Mouse (Mus musculus): ENCODE data around the gene Icmt.

Gene Icmt

DNA sequence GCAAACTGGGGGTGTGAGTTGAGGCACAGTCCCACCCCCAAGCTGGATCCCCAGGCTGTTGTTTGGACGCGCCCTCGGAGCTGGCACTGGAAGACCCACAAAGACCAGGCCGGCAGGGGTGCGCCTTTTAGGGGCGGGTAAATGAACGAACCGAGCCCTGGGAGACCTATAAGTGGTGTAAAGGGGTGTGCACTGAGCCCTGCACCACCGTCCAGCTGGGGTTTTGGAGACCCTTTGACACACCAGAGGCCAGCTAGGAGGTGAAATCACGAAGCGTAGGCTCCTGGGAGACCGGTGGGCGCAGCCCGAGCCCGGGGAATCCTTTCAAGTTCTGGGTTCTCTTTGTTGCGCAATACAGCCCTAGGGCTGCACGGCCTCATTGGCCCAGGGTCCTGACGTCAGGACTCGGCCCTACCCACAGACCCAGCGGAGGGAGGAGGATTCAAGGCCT lies 22.3 kb upstream of the Icmt start:
- peak; percentile 70 for DNase-seq (ENCODE audit: low read depth, low spot score)

GRCm38 (mm10) chr4:152276389-152277347 lies 20.4 kb upstream of the Icmt start:
- peak; percentile 71 for DNase-seq (ENCODE audit: low read depth, low spot score)

GRCm38 (mm10) chr4:152277916-152278315 lies 19.1 kb upstream of the Icmt start:
- DNase-seq (ENCODE audit: low read depth, low spot score), result peak; percentile 91

GRCm38 (mm10) chr4:152278986-152279385 lies 18.0 kb upstream of the Icmt start:
- no peak for DNase-seq (ENCODE audit: low read depth, low spot score)

DNA sequence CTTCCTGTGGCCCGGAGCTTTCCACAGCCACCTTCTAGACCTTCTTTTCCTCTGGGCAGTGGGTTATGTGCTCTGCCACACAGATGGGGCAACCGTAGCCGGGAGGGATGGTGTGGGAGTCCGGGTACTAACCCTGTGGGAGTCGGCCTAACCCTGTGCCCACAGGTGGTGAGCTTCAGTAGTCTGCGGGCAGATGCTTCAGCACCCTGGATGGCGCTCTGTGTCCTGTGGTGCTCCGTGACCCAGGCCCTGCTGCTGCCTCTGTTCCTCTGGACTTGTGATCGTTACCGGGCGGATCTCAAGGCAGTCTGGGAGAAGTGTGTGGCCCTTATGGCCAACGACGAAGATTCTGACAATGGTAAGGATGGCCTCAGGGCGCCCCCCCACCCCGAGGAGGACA lies 15.4 kb upstream of the Icmt start:
- DNase-seq (ENCODE audit: low read depth, low spot score), result no peak

- no peak for DNase-seq (ENCODE audit: low read depth, low spot score)
Observed at GRCm38 (mm10) chr4:152282721-152283120, 14.3 kb upstream of the Icmt start.

DNA sequence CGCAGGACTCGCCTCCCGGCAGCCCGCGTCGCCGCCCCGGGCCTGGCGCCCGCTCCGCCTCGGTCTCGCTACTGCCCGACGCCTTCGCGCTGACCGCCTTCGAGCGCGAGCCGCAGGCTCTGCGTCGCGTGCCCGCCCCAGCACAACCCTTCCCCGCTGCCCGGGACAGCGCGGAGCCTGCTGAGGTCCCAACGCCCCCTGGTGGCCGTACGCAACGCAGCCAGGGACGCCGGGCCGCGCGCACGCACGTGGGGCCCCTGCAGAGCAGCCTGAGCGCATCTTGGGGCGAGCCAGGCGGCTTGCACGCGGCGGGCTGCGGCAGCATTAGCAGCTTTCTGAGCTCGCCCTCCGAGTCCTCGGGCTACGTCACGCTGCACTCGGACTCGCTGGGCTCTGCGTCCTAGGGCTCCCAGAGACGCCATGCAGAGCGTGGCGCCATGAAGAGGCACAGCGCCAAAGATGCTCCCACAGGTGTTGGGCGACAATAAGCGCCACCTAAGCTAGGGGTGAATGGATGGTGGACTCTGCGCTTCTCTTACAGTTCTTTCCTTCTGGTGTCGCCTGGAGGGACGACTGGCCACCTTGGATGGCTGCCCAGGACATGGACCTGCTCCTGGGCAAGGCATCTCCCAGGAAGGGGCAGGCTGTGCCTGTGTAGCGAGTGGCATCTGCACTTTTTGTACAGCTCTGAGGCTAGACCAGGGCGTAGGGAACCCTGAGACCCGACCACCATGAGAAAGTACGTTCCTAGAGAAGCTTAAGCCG lies 13.7 kb upstream of the Icmt start:
- peak; percentile 81 for DNase-seq (ENCODE audit: low read depth, low spot score)

DNA sequence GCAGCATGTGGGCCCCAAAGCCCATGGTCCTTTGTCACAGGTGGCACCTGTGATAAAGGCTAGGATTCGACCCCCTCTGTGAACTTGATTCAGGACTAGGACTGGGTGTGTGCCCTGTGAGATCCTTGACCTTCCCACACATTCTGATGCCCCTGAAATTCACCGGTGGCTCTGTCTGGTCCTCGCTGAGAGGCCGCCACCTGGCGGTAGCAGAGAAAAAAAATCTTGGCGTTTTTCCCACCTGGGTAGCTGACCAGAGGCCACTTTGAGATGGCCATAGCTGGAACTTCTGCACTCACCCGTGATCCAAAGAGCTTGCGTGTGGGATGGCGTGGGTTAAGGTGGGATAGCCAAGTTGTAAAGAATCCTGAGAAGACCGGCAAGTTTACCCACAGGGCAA lies 11.5 kb upstream of the Icmt start:
- peak; percentile 72 for DNase-seq (ENCODE audit: low read depth, low spot score)

- DNase-seq (ENCODE audit: low read depth, low spot score), result peak; percentile 84
Observed at GRCm38 (mm10) chr4:152286183-152286582, 10.8 kb upstream of the Icmt start.

- DNase-seq (ENCODE audit: low read depth, low spot score), result peak; percentile 71
Observed at GRCm38 (mm10) chr4:152286887-152287286, 10.1 kb upstream of the Icmt start.

- DNase-seq (ENCODE audit: low read depth, low spot score), result no peak
Observed at GRCm38 (mm10) chr4:152287317-152288120, 9.5 kb upstream of the Icmt start.

- DNase-seq (ENCODE audit: low read depth, low spot score), result no peak
Observed at GRCm38 (mm10) chr4:152288398-152288945, 8.6 kb upstream of the Icmt start.

DNA sequence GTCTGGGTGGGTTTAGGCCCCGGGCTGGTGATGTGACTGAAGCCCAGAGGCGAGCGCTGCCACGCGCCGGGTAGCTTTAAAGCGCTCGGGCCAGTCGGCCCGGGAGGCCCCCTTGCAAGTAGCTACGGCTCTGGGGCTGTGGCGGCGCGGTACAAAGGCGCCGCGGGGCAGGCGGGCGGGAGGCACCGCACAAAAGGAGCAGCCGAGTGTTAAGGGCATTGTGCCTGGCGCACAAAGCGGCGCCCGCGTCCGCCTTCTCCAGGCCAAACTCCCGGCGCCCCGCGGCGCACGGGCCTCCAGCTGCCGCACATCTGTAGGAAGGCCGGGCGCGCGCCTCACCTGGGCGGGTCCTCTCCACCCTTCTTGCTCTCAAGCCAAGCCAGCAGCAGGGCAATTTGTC lies 6.6 kb upstream of the Icmt start:
- peak; percentile 90 for DNase-seq (ENCODE audit: low read depth, low spot score)

- no peak for DNase-seq (ENCODE audit: low read depth, low spot score)
Observed at GRCm38 (mm10) chr4:152290991-152291390, 6.0 kb upstream of the Icmt start.

DNA sequence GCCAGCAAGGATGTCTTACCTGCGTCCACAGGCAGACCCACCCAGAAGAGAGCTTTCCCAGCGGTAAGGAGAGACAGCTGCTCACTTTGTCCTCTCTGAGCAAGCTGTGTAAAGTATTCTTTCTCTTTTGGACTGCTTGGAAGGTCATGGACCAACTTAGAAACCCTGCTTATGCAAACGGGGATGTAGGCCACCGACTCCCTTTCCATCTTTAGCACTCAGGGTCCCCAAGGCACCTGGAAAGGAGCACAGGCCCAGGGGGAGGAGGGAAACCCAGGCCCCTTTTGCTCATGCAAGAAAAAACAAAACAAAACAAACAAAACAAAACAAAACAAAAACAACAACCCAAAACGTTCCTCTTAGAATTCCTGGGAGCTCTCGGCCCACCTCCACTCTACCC lies 5.5 kb upstream of the Icmt start, which contains the start of gene Hes3:
Hes3 (minus strand) TSS at position 101 of the 400 bp plus-strand sequence.
- DNase-seq (ENCODE audit: low read depth, low spot score), result no peak

DNA sequence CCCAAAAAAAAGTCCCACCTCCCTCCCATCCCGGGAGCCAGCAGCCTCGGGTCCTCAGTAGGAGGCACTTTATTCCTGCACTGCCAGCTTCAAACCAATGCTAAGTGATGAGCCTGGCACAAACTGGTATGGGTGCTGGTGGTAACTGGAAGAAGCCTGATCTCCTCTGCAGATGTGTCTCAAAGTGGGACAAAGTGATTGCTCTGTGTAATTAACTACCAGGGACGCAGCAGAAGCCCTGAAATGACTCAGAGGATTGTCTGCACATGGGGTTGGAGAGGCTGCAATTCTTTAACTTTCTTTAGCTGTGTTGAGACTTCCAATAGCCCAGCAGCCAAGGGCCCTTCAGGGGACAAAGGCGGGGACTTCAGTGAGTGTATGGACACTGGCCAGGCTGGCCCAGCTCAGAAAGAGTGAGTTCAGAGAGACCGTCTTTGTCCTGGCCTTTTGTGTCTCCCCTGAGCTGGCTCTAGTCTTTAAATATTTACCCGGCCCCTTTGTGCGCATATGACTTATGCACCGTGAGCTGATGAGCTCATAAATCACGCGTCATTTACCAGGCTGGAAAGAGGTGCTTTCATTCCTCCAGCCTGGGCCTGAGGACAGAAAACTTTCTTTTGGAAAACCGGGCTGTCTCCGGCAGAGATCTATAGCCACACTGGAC lies 4.8 kb upstream of the Icmt start:
- DNase-seq (ENCODE audit: low read depth, low spot score), result no peak

GRCm38 (mm10) chr4:152294188-152294929 lies 2.7 kb upstream of the Icmt start:
- DNase-seq (ENCODE audit: low read depth, low spot score), result peak; percentile 50

- DNase-seq (ENCODE audit: low read depth, low spot score), result peak; percentile 52
Observed at GRCm38 (mm10) chr4:152295916-152296315, 1.1 kb upstream of the Icmt start.

- DNase-seq (ENCODE audit: low read depth, low spot score), result no peak
Observed at GRCm38 (mm10) chr4:152296371-152296770, 656 bp upstream of the Icmt start.

DNA sequence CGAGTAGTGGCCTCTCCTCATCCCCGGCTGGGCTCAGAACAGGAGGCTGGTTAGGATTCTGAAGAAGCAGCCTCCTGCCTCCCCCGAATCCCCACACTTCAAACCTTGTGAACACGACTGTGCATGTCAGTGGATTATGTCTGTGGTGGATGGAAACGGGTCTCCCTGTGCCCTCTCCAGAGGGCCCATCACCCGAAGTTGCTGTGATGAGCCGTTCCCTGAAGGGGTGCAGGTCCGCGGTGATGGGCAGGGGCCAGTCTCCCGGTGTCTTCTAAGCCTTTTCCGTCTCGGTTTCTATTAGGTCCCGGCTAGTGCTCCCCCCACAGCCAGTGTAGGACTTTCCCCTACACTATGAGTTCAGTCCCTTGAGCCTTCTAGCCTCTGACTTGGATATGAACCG lies 1.8 kb downstream of the Icmt start:
- DNase-seq (ENCODE audit: low read depth, low spot score), result no peak

All from R1 (cell line).